Mouse (Mus musculus): ENCODE measurements around the gene Cc2d2b. TPM values are rescaled to one million over a fixed set of nuclear protein-coding genes. Genes with fewer than 3 reads are reported as not detected.

The Cc2d2b gene
- polyA plus RNA-seq, 1 experiment from 2014 or later: 0.08 TPM

Other genes starting within 250 kb of the Cc2d2b start
- gene Sorbs1, start 235.0 kb upstream of the Cc2d2b start, polyA plus RNA-seq (2016; fragmentation: Nextera tagmentation; extraction: Ambion mirVana): 37.3 and 39.0 TPM in 2 replicates
- gene Aldh18a1, start 160.3 kb upstream of the Cc2d2b start, polyA plus RNA-seq (2016; fragmentation: Nextera tagmentation; extraction: Ambion mirVana): 83.2 and 86.5 TPM in 2 replicates
- 12.6 and 13.6 TPM in 2 replicates for gene Tctn3, start 136.5 kb upstream of the Cc2d2b start, polyA plus RNA-seq (2016; fragmentation: Nextera tagmentation; extraction: Ambion mirVana)
- gene Entpd1, start 136.4 kb upstream of the Cc2d2b start, polyA plus RNA-seq (2016; fragmentation: Nextera tagmentation; extraction: Ambion mirVana): 5.4 and 6.5 TPM in 2 replicates
- gene Ccnj, start 82.5 kb downstream of the Cc2d2b start, polyA plus RNA-seq (2016; fragmentation: Nextera tagmentation; extraction: Ambion mirVana): 25.8 and 30.0 TPM in 2 replicates
- gene Zfp518a, start 146.0 kb downstream of the Cc2d2b start, polyA plus RNA-seq (2016; fragmentation: Nextera tagmentation; extraction: Ambion mirVana): 13.2 and 16.4 TPM in 2 replicates
- 0.59 and 1.2 TPM in 2 replicates for gene Blnk, start 245.8 kb downstream of the Cc2d2b start, polyA plus RNA-seq (2016; fragmentation: Nextera tagmentation; extraction: Ambion mirVana)